Comparison of ENCODE assay signal across 8 mouse cellular contexts in genomic region chr7:28693321-28693966, GRCm38 (mm10). TPM values are rescaled to one million over a fixed set of nuclear protein-coding genes. Genes with fewer than 3 reads are reported as not detected.
DNase-seq lines count a peak whose midpoint lies in the region; ATAC-seq lines count a peak whose summit lies in the region.

No protein-coding gene starts in this region.

- peak overlapping the region; percentile 59 for H3K9ac ChIP-seq in intestine, embryonic 16.5 days (ENCODE audit: low read depth, low read length)

- intact Hi-C loops in gastrocnemius, postnatal 14 days (cut with DNase I; ENCODE audit: low total_unique reads), result no loop called here
- intact Hi-C loops in left cerebral cortex, postnatal 25 days (cut with DNase I), result no loop called here

- H3K27me3 ChIP-seq in intestine, embryonic 16.5 days (replicated peaks; ENCODE audit: control insufficient read depth, insufficient read depth, low read length), result peaks cover 6% of the 10 kb centered on the region

- 0 out of 2 replicates have a peak, but pooled peaks cover 3% of the 10 kb centered on the region for H3K4me1 ChIP-seq in intestine, embryonic 16.5 days (ENCODE audit: control insufficient read depth, insufficient read depth, low read length)

- peak overlapping the region; percentile 88 for H3K4me2 ChIP-seq in intestine, embryonic 16.5 days (ENCODE audit: low read depth, low read length)

- DNase-seq in adrenal gland, postnatal 10 days, result peak; percentile 65
- DNase-seq in embryo, embryonic 10 days (ENCODE audit: low spot score), result peak; percentile 86
- peak; percentile 48 for DNase-seq in gastrocnemius, postnatal 14 days
- DNase-seq in left cerebral cortex, postnatal 25 days (ENCODE audit: low spot score in 2 of 2), result peak; percentile 78 to 94
- DNase-seq in mesoderm, embryonic 11.5 days (ENCODE audit: low read depth, low spot score), result peak; percentile 83
- DNase-seq in right cerebral cortex, postnatal 25 days, result peak; percentile 82
- DNase-seq in urinary bladder, postnatal 4 days (ENCODE audit: low spot score in 2 of 2), result peak; percentile 75 to 81

- peak overlapping the region; percentile 54 for H3K4me3 ChIP-seq in intestine, embryonic 16.5 days (ENCODE audit: low read length)

- WGBS in intestine, embryonic 16.5 days, result 2% methylated on average over 38 of the region's 38 CpGs

- H3K27ac ChIP-seq in intestine, embryonic 16.5 days (ENCODE audit: low read length), result no peak overlapping the region

- no peaks in the 10 kb centered on the region for H3K36me3 ChIP-seq in intestine, embryonic 16.5 days (ENCODE audit: control insufficient read depth, insufficient read depth, low read length)

- no peaks in the 10 kb centered on the region for H3K9me3 ChIP-seq in intestine, embryonic 16.5 days (ENCODE audit: control insufficient read depth, low read length)

- peak; percentile 91 for ATAC-seq in intestine, embryonic 16.5 days

RNA-seq across cellular contexts. Expression of gene Fbxo27, which starts 0.8 kb away (rescaled TPM):
- 1 to 10 TPM; 1.0 to 2.0 TPM for total RNA-seq in adrenal gland, postnatal 10 days (2021)
- 1 to 10 TPM in 1 of 2 experiments, under 1 TPM in 1; 0.82 to 1.4 TPM for total RNA-seq in gastrocnemius, postnatal 14 days (2021)
- 2.1 and 3.0 TPM in 2 replicates for polyA plus RNA-seq in intestine, embryonic 16.5 days (2015; fragmentation: Nextera tagmentation; extraction: Ambion mirVana)
- total RNA-seq in left cerebral cortex, postnatal 25 days (2021), result 10 to 100 TPM; 21.6 to 21.8 TPM

RNA-seq across cellular contexts. Expression of gene Fbxo17, which starts 23.2 kb away (rescaled TPM):
- total RNA-seq in adrenal gland, postnatal 10 days (2021), result 1 to 10 TPM; 3.7 to 6.0 TPM
- total RNA-seq in gastrocnemius, postnatal 14 days (2021), result 1 to 10 TPM; 5.6 to 7.3 TPM
- polyA plus RNA-seq in intestine, embryonic 16.5 days (2015; fragmentation: Nextera tagmentation; extraction: Ambion mirVana), result 5.1 and 6.1 TPM in 2 replicates
- 1 to 10 TPM in 1 of 2 experiments, under 1 TPM in 1; 0.76 to 1.3 TPM for total RNA-seq in left cerebral cortex, postnatal 25 days (2021)

RNA-seq across cellular contexts. Expression of gene Mrps12, which starts 48.2 kb away (rescaled TPM):
- total RNA-seq in adrenal gland, postnatal 10 days (2021), result 10 to 100 TPM; 63.8 to 72.4 TPM
- total RNA-seq in gastrocnemius, postnatal 14 days (2021), result 10 to 100 TPM; 43.7 to 48.0 TPM
- polyA plus RNA-seq in intestine, embryonic 16.5 days (2015; fragmentation: Nextera tagmentation; extraction: Ambion mirVana), result 134 and 146 TPM in 2 replicates
- total RNA-seq in left cerebral cortex, postnatal 25 days (2021), result 10 to 100 TPM; 60.3 to 67.4 TPM

RNA-seq across cellular contexts. Expression of gene Sars2, which starts 48.3 kb away (rescaled TPM):
- total RNA-seq in adrenal gland, postnatal 10 days (2021), result 10 to 100 TPM; 17.5 to 23.7 TPM
- total RNA-seq in gastrocnemius, postnatal 14 days (2021), result 10 to 100 TPM; 19.0 TPM
- 25.2 and 28.0 TPM in 2 replicates for polyA plus RNA-seq in intestine, embryonic 16.5 days (2015; fragmentation: Nextera tagmentation; extraction: Ambion mirVana)
- 10 to 100 TPM; 13.1 to 14.4 TPM for total RNA-seq in left cerebral cortex, postnatal 25 days (2021)

Comparison
In these comparisons a context has a peak if more than half of its experiments do, and no peak if none do; other contexts are left out.
1. RNA of gene Fbxo27, which starts 0.8 kb away (total RNA-seq): 21.6 to 21.8 TPM in left cerebral cortex, postnatal 25 days; 1.0 to 2.0 TPM in adrenal gland, postnatal 10 days and 0.82 to 1.4 TPM in gastrocnemius, postnatal 14 days; every median in the first group is over 4 times any median in the second.
2. Peak in every context shown above with its lines, with median percentiles within 50 percentile points of each other: DNase-seq.